Mouse (Mus musculus) ovary, postnatal 14 days (tissue): Measurements from ENCODE around the gene Tceal9.
"Not testable (repeated sequence)": the region's sequence is repeated elsewhere in the genome, so short reads cannot be mapped to it uniquely, and the experiment has no call there.

ENCODE experiments used
- DNase-seq: peaks from one replicate; pipeline ENCODE4 v3.0.0; 2022; ENCODE audit warnings: low spot score

Tceal9 gene

GRCm38 (mm10) chrX:136244574-136245229 lies at the start of gene Tceal9:
Tceal9 (plus strand) TSS chrX:136245079.
- DNase-seq = peak; percentile 36

- DNase-seq = no peak
These were observed 49.5 kb upstream of the Tceal9 start for GRCm38 (mm10) chrX:136195193-136195944.

GRCm38 (mm10) chrX:136196873-136197272 lies 48.0 kb upstream of the Tceal9 start:
- DNase-seq = peak; percentile 11

- no peak for DNase-seq
These were observed 41.6 kb upstream of the Tceal9 start for GRCm38 (mm10) chrX:136203257-136203656.

GRCm38 (mm10) chrX:136203664-136204066 lies 41.2 kb upstream of the Tceal9 start, which contains the start of gene Tceal5:
Tceal5 (minus strand) TSS chrX:136203876.
- no peak for DNase-seq

GRCm38 (mm10) chrX:136204406-136204805 lies 40.5 kb upstream of the Tceal9 start:
- DNase-seq = no peak

GRCm38 (mm10) chrX:136213396-136213795 lies 31.5 kb upstream of the Tceal9 start:
- no peak for DNase-seq

- DNase-seq = not testable (repeated sequence)
These were observed 29.9 kb upstream of the Tceal9 start, which contains the start of the genes Tceal7 and Bex1 for GRCm38 (mm10) chrX:136214729-136215677. Tceal7 (plus strand) TSS chrX:136214779. Bex1 (minus strand) TSS chrX:136215513.

- DNase-seq = no peak
These were observed 28.6 kb upstream of the Tceal9 start for GRCm38 (mm10) chrX:136216303-136216702.

GRCm38 (mm10) chrX:136223714-136224113 lies 21.2 kb upstream of the Tceal9 start:
- DNase-seq = no peak

GRCm38 (mm10) chrX:136227768-136228167 lies 17.1 kb upstream of the Tceal9 start:
- no peak for DNase-seq

GRCm38 (mm10) chrX:136238118-136238517 lies 6.8 kb upstream of the Tceal9 start:
- DNase-seq = peak; percentile 6

- no peak for DNase-seq
These were observed 1.7 kb upstream of the Tceal9 start for GRCm38 (mm10) chrX:136243181-136243580.

GRCm38 (mm10) chrX:136245521-136246071 lies 717 bp downstream of the Tceal9 start:
- no peak for DNase-seq

GRCm38 (mm10) chrX:136248811-136249210 lies 3.9 kb downstream of the Tceal9 start:
- no peak for DNase-seq

GRCm38 (mm10) chrX:136249671-136250070 lies 4.8 kb downstream of the Tceal9 start:
- no peak for DNase-seq

- DNase-seq = no peak
These were observed 7.3 kb downstream of the Tceal9 start for GRCm38 (mm10) chrX:136252023-136252729.

- no peak for DNase-seq
These were observed 22.8 kb downstream of the Tceal9 start for GRCm38 (mm10) chrX:136267720-136268119.

- DNase-seq = no peak
These were observed 23.3 kb downstream of the Tceal9 start for GRCm38 (mm10) chrX:136268173-136268572.

- not testable (repeated sequence) for DNase-seq
These were observed 25.0 kb downstream of the Tceal9 start, which contains the start of gene Bex3 for GRCm38 (mm10) chrX:136269743-136270392. Bex3 (plus strand) TSS chrX:136270253.
